Mouse (Mus musculus) spleen, adult 18-20 months (tissue): ENCODE measurements around the gene Nav3.
"Not testable (repeated sequence)": the region's sequence is repeated elsewhere in the genome, so short reads cannot be mapped to it uniquely, and the experiment has no call there.

Experiments
- DNase-seq, 2 experiments: peaks; one replicate each; pipeline ENCODE4 v3.0.0; 2022; ENCODE audit warnings: mixed read lengths in 2 of 2

The Nav3 gene

GRCm38 (mm10) chr10:110455838-110456493 lies at the start of gene Nav3:
Gene Nav3 (minus strand): TSS chr10:110456204.
- peak in 1 of 2 experiments; percentile 22 for DNase-seq

DNA sequence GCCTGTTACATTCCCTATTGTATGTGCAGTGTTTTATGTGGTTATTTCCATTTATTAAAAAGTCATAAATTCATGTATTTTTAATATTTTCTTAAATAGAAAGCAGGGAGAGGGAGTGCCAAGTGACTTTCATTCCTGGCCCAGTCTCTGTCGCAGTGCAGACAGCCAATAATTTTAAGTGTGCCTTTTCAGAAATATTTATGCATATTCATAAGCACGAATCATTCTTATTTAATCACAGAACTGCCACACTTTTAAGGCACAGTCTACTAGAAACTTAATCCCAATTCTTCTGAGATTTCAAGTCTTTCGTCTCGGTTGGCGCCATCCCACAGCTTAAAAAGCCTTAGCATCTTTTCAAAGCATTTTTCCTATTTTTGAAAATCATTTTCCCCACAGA lies 29.3 kb upstream of the Nav3 start:
- DNase-seq: no peak

- no peak for DNase-seq
Measured at GRCm38 (mm10) chr10:110484822-110485221, 28.8 kb upstream of the Nav3 start.

- no peak for DNase-seq
Measured at GRCm38 (mm10) chr10:110479189-110479588, 23.2 kb upstream of the Nav3 start.

- DNase-seq: no peak
Measured at GRCm38 (mm10) chr10:110477689-110478314, 21.8 kb upstream of the Nav3 start.

GRCm38 (mm10) chr10:110474107-110474506 lies 18.1 kb upstream of the Nav3 start:
- no peak for DNase-seq

DNA sequence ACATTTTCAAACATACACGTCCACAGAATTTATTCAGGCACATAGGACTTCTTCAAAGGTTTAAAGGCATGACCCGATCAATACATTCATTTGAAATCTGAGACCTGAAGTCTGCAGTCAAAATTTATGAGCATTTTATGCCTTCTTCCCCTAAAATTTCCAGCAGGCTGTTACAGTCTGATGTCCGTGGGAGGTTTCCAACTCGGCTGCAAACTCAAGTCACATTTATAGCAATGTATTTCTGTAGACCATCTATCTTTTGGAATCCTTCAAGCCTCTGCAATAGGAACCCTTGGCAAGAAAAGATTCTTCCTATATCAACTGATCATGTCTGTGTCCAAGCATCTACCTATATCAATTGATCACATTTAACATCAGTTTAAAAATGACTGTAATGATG lies 13.4 kb upstream of the Nav3 start:
- DNase-seq: no peak

GRCm38 (mm10) chr10:110455063-110455837 lies 754 bp downstream of the Nav3 start:
- DNase-seq: peak in 1 of 2 experiments; percentile 1

- no peak for DNase-seq
Measured at GRCm38 (mm10) chr10:110453566-110453965, 2.4 kb downstream of the Nav3 start.

DNA sequence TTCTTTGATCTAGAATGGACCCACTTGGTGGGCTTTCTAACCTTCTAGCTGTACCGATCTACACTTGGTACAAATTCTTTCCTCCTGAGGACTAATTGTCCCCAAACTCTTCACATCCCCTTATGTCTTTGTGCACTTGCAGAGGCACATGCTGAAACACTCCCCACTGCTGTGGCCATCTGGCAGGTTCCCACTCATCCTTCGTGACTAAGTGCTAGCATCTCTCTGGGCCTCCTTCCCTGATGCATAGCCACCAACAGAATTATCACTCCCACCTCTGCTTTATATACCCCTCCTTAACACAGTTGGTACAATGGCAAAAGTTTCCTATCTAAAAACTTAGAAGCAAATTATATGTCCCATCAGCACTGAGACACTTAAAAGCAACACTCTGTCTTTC lies 15.6 kb downstream of the Nav3 start:
- no peak for DNase-seq

DNA sequence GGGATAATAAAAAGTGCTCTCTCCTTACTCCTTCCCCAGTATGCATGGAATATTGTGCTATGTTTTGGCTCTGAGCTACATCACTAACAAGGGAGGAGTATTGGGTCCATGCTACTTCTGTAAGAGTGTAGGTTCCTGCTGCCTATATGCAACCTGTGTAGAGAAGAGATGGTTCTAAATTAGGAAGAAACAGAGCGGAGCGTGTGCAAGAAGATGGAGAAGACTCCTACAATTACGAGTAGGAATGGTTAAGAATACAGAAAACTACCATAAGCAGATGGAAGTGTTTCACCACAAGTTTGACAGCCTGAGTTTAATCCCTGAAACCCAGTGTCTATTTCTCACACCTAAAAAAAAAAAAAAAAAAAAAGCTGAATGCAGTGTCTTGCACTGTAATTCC lies 24.9 kb downstream of the Nav3 start:
- DNase-seq: no peak

- DNase-seq: no peak
Measured at GRCm38 (mm10) chr10:110429578-110429977, 26.4 kb downstream of the Nav3 start.

DNA sequence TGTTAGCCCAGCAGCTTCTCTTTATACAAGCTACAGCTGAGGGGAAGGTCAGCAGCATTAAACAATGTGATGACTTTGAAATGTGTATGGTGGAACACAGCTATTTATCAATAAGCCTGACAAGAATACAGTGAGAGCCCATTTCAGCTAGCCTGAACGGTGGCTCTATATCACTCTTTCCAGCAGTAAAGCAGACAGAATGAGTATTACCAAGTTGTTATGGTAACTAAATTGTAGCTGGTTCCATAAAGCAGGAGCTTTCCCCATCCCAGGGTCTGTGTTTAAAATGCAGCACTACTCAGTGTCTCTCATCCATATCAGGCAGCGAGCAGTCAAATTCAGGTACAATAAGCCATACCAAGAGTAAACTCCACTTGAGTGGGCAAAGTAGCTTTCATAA lies 27.0 kb downstream of the Nav3 start:
- no peak for DNase-seq

DNA sequence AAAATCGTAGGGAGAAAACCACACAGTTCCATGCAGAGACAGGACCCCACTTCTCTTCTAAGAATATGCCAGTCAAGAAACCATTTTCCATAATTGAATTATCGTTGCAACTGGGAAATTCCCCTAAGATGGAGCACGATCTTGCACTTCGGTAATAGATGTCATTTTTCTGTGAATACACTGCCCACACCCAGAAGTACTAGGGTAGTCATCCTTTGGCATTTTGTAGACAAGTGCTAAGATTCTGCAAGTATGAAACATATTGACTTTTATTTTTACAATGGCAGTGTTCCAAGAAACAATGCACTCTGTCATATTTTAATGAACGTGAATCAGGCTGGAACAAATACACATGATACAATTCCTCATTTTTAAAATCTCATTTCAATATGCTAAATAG lies 34.5 kb downstream of the Nav3 start:
- no peak for DNase-seq

GRCm38 (mm10) chr10:110417003-110417402 lies 39.0 kb downstream of the Nav3 start:
- DNase-seq: no peak

GRCm38 (mm10) chr10:110415624-110416023 lies 40.4 kb downstream of the Nav3 start:
- no peak for DNase-seq

GRCm38 (mm10) chr10:110413281-110413897 lies 42.6 kb downstream of the Nav3 start:
- DNase-seq: no peak

- DNase-seq: no peak
Measured at GRCm38 (mm10) chr10:110402950-110403349, 53.1 kb downstream of the Nav3 start.

DNA sequence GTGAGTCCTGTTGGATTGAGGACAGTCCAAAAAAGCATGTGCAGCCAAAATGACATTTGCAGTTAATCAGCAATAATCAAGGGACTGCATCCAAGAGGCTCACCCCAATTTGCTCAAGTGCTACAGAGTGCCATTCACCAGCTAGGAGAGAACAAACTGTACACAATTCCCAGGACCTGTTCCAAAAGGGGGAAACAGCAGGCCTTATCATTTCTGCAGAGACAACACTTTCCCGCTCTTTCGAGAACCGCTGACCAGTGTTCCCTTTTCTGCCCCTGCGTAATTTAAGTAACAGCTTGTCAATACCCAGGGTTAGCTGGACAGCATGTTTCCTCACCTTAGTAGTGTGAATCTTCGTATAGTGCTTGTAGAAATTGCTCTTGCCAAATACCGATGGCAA lies 55.4 kb downstream of the Nav3 start:
- DNase-seq: no peak

DNA sequence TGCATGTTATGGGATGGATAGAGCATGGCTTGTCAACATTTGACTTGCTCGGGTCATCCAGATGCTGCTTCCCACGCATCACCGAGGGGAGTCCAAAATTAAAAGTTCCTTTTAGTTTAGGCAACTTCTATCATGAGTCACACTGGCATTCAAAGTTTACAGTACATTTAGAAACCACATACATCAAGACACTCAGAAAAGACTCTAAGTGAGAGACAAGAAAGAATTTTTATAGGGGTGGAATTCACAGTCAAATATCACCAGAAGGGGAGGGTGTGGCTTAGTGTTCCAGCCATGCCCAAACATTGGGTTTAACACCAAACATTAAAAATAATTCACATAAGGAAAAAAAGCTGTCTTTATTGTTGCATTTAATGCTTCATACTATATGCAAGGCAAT lies 57.4 kb downstream of the Nav3 start:
- no peak for DNase-seq

- no peak for DNase-seq
Measured at GRCm38 (mm10) chr10:110386476-110387197, 69.4 kb downstream of the Nav3 start.

DNA sequence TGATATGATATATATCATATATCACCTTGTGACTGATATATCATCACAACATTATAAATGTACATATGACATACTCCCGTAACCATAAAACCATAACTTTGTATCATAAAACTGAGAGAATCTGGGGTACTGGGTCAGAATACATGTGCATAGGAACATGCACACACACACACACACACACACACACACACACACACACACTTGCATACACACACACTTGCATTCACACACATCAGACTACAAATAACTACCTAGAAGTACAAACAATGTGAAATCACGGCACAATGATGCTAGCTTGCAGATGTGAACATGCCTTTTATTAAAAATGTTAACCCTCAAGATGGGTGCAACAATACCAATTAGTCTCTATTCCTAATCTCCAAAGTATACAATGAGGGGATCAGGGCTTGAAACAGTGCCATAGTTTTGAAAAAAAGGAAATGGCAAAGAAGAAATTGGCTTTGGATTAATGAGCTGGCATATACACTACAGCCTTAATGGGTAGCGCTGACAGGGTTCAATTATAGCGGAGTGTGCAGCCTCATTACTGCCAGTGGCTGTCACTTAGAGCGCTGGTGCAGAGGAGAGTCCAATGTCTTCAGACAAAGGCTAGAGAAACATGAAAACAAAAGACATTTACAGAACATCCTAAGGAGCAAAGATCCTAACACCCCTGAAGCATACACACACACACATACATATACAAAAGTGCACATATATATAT lies 72.3 kb downstream of the Nav3 start:
- not testable (repeated sequence) for DNase-seq
